Mouse (Mus musculus): ENCODE results near the gene 1810055G02Rik. TPM values are rescaled to one million over a fixed set of nuclear protein-coding genes. Genes with fewer than 3 reads are reported as not detected.
A peak's percentile ranks its signal among the peaks of the same experiment; 100 is the strongest.

Gene 1810055G02Rik
- polyA plus RNA-seq, 1 experiment from 2014 or later: 16.5 TPM

- no peak overlapping the region for H3K4me2 ChIP-seq (ENCODE audit: low read depth, low read length)
- WGBS (ENCODE audit: insufficient replicate concordance): 51% methylated on average over 8 of the region's 8 CpGs
- H3K4me3 ChIP-seq (ENCODE audit: low read depth, low read length): no peak overlapping the region
- H3K27me3 ChIP-seq (ENCODE audit: control insufficient read depth, insufficient read depth, low read depth, low read length): no peaks in the 10 kb centered on the region
- H3K36me3 ChIP-seq (ENCODE audit: control insufficient read depth, insufficient read depth): no peaks in the 10 kb centered on the region
- ATAC-seq (ENCODE audit: low read depth): peak; percentile 87
- H3K27ac ChIP-seq (ENCODE audit: low read length): peak overlapping the region; percentile 75
- H3K9me3 ChIP-seq (replicated peaks; ENCODE audit: control insufficient read depth, low read length): no peaks in the 10 kb centered on the region; the same call in 1 of the 2 replicates
- peaks cover 18% of the 10 kb centered on the region for H3K4me1 ChIP-seq (ENCODE audit: control insufficient read depth, low read depth, low read length)
- peak overlapping the region; percentile 12; the same call in 1 of the 2 replicates for H3K9ac ChIP-seq (ENCODE audit: low read depth, low read length)
These were observed 33.8 kb upstream of the 1810055G02Rik start for GRCm38 (mm10) chr19:3674122-3674855.

- Histone ChIP-seq H3K4me1 (ENCODE audit: control insufficient read depth, low read depth, low read length) (peaks cover 24% of the 10 kb centered on the region), H3K27me3 (ENCODE audit: control insufficient read depth, insufficient read depth, low read depth, low read length) (peaks cover 8% of the 10 kb centered on the region), H3K4me2 (ENCODE audit: low read depth, low read length) (no peak overlapping the region), H3K4me3 (ENCODE audit: low read depth, low read length) (no peak overlapping the region), H3K9ac (ENCODE audit: low read depth, low read length) (no peak overlapping the region), H3K27ac (ENCODE audit: low read length) (no peak overlapping the region), H3K36me3 (ENCODE audit: control insufficient read depth, insufficient read depth) (no peaks in the 10 kb centered on the region), H3K9me3 (replicated peaks; ENCODE audit: control insufficient read depth, low read length) (no peaks in the 10 kb centered on the region)
- WGBS (ENCODE audit: insufficient replicate concordance): 65% methylated on average over 7 of the region's 7 CpGs
- ATAC-seq (ENCODE audit: low read depth): no peak
These were observed 27.4 kb upstream of the 1810055G02Rik start for GRCm38 (mm10) chr19:3680732-3681131.

GRCm38 (mm10) chr19:3681310-3681934, 26.7 kb upstream of the 1810055G02Rik start:
- WGBS (ENCODE audit: insufficient replicate concordance): 39% methylated on average over 13 of the region's 13 CpGs
- H3K9ac ChIP-seq (ENCODE audit: low read depth, low read length): no peak overlapping the region; the same call in 1 of the 2 replicates
- peak overlapping the region; percentile 12; the same call in 1 of the 2 replicates for H3K4me2 ChIP-seq (ENCODE audit: low read depth, low read length)
- H3K36me3 ChIP-seq (ENCODE audit: control insufficient read depth, insufficient read depth): no peaks in the 10 kb centered on the region
- H3K4me3 ChIP-seq (ENCODE audit: low read depth, low read length): no peak overlapping the region
- H3K27me3 ChIP-seq (ENCODE audit: control insufficient read depth, insufficient read depth, low read depth, low read length): peaks cover 15% of the 10 kb centered on the region
- peaks cover 24% of the 10 kb centered on the region for H3K4me1 ChIP-seq (ENCODE audit: control insufficient read depth, low read depth, low read length)
- peak; percentile 42 for ATAC-seq (ENCODE audit: low read depth)
- H3K27ac ChIP-seq (ENCODE audit: low read length): peak overlapping the region; percentile 69
- H3K9me3 ChIP-seq (replicated peaks; ENCODE audit: control insufficient read depth, low read length): no peaks in the 10 kb centered on the region

GRCm38 (mm10) chr19:3684414-3684813, 23.7 kb upstream of the 1810055G02Rik start:
- WGBS (ENCODE audit: insufficient replicate concordance): 13% methylated on average over 1 of the region's 1 CpGs
- peaks cover 22% of the 10 kb centered on the region for H3K27me3 ChIP-seq (ENCODE audit: control insufficient read depth, insufficient read depth, low read depth, low read length)
- H3K4me1 ChIP-seq (ENCODE audit: control insufficient read depth, low read depth, low read length): peaks cover 39% of the 10 kb centered on the region
- ATAC-seq (ENCODE audit: low read depth): no peak
- H3K4me2 ChIP-seq (ENCODE audit: low read depth, low read length): peak overlapping the region; percentile 69
- H3K36me3 ChIP-seq (ENCODE audit: control insufficient read depth, insufficient read depth): no peaks in the 10 kb centered on the region
- peak overlapping the region; percentile 70 for H3K4me3 ChIP-seq (ENCODE audit: low read depth, low read length)
- H3K27ac ChIP-seq (ENCODE audit: low read length): peak overlapping the region; percentile 79
- H3K9me3 ChIP-seq (replicated peaks; ENCODE audit: control insufficient read depth, low read length): no peaks in the 10 kb centered on the region
- H3K9ac ChIP-seq (ENCODE audit: low read depth, low read length): peak overlapping the region; percentile 27; the same call in 1 of the 2 replicates

- H3K4me2 ChIP-seq (ENCODE audit: low read depth, low read length): peak overlapping the region; percentile 69
- peaks cover 39% of the 10 kb centered on the region for H3K4me1 ChIP-seq (ENCODE audit: control insufficient read depth, low read depth, low read length)
- peaks cover 22% of the 10 kb centered on the region for H3K27me3 ChIP-seq (ENCODE audit: control insufficient read depth, insufficient read depth, low read depth, low read length)
- no peaks in the 10 kb centered on the region for H3K36me3 ChIP-seq (ENCODE audit: control insufficient read depth, insufficient read depth)
- no peak for ATAC-seq (ENCODE audit: low read depth)
- 15% methylated on average over 11 of the region's 11 CpGs for WGBS (ENCODE audit: insufficient replicate concordance)
- no peaks in the 10 kb centered on the region for H3K9me3 ChIP-seq (replicated peaks; ENCODE audit: control insufficient read depth, low read length)
- peak overlapping the region; percentile 70 for H3K4me3 ChIP-seq (ENCODE audit: low read depth, low read length)
- H3K27ac ChIP-seq (ENCODE audit: low read length): peak overlapping the region; percentile 79
- peak overlapping the region; percentile 72 for H3K9ac ChIP-seq (ENCODE audit: low read depth, low read length)
These were observed 23.0 kb upstream of the 1810055G02Rik start for GRCm38 (mm10) chr19:3684957-3685580.

GRCm38 (mm10) chr19:3685611-3686214, 22.4 kb upstream of the 1810055G02Rik start:
- H3K4me3 ChIP-seq (ENCODE audit: low read depth, low read length): peak overlapping the region; percentile 70
- ATAC-seq (ENCODE audit: low read depth): peak; percentile 32
- no peaks in the 10 kb centered on the region for H3K9me3 ChIP-seq (replicated peaks; ENCODE audit: control insufficient read depth, low read length)
- H3K27ac ChIP-seq (ENCODE audit: low read length): peak overlapping the region; percentile 79
- H3K4me2 ChIP-seq (ENCODE audit: low read depth, low read length): peak overlapping the region; percentile 69
- peak overlapping the region; percentile 72 for H3K9ac ChIP-seq (ENCODE audit: low read depth, low read length)
- WGBS (ENCODE audit: insufficient replicate concordance): under 1% methylated on average over 38 of the region's 45 CpGs
- no peaks in the 10 kb centered on the region for H3K36me3 ChIP-seq (ENCODE audit: control insufficient read depth, insufficient read depth)
- H3K4me1 ChIP-seq (ENCODE audit: control insufficient read depth, low read depth, low read length): peaks cover 33% of the 10 kb centered on the region
- H3K27me3 ChIP-seq (ENCODE audit: control insufficient read depth, insufficient read depth, low read depth, low read length): peaks cover 22% of the 10 kb centered on the region

GRCm38 (mm10) chr19:3686215-3686894, 21.7 kb upstream of the 1810055G02Rik start, which contains the start of gene Lrp5:
Lrp5 (minus strand) TSS chr19:3686564.
- Histone ChIP-seq H3K4me3 (ENCODE audit: low read depth, low read length) (peak within 1 kb of the TSS; percentile 70), H3K4me1 (ENCODE audit: control insufficient read depth, low read depth, low read length) (peaks cover 32% of the 10 kb centered on the region)
- WGBS (ENCODE audit: insufficient replicate concordance): under 1% methylated on average over 59 of the region's 83 CpGs

GRCm38 (mm10) chr19:3687676-3688171, 20.4 kb upstream of the 1810055G02Rik start:
- peak overlapping the region; percentile 79 for H3K27ac ChIP-seq (ENCODE audit: low read length)

More at GRCm38 (mm10) chr19:3686215-3686894, 21.7 kb upstream of the 1810055G02Rik start, which contains the start of gene Lrp5:
- no peaks in the 10 kb centered on the region for H3K36me3 ChIP-seq (ENCODE audit: control insufficient read depth, insufficient read depth)
- peak within 1 kb of the TSS; percentile 79 for H3K27ac ChIP-seq (ENCODE audit: low read length)
- H3K4me2 ChIP-seq (ENCODE audit: low read depth, low read length): peak within 1 kb of the TSS; percentile 69
- peaks cover 22% of the 10 kb centered on the region for H3K27me3 ChIP-seq (ENCODE audit: control insufficient read depth, insufficient read depth, low read depth, low read length)
- ATAC-seq (ENCODE audit: low read depth): peak; percentile 47
- no peaks in the 10 kb centered on the region for H3K9me3 ChIP-seq (replicated peaks; ENCODE audit: control insufficient read depth, low read length)
- H3K9ac ChIP-seq (ENCODE audit: low read depth, low read length): peak within 1 kb of the TSS; percentile 72

More at GRCm38 (mm10) chr19:3687676-3688171, 20.4 kb upstream of the 1810055G02Rik start:
- peak; percentile 68 for ATAC-seq (ENCODE audit: low read depth)
- Histone ChIP-seq H3K27me3 (ENCODE audit: control insufficient read depth, insufficient read depth, low read depth, low read length) (peaks cover 22% of the 10 kb centered on the region), H3K4me3 (ENCODE audit: low read depth, low read length) (no peak overlapping the region), H3K36me3 (ENCODE audit: control insufficient read depth, insufficient read depth) (no peaks in the 10 kb centered on the region), H3K4me1 (ENCODE audit: control insufficient read depth, low read depth, low read length) (peaks cover 22% of the 10 kb centered on the region), H3K9ac (ENCODE audit: low read depth, low read length) (no peak overlapping the region), H3K9me3 (replicated peaks; ENCODE audit: control insufficient read depth, low read length) (no peaks in the 10 kb centered on the region), H3K4me2 (ENCODE audit: low read depth, low read length) (0 out of 2 replicates have a peak overlapping the region, but pooled peaks have one; percentile 17)
- WGBS (ENCODE audit: insufficient replicate concordance): 20% methylated on average over 5 of the region's 5 CpGs

Data from liver, embryonic 16.5 days (tissue).